Mouse (Mus musculus) ES-E14 (cell line): Measurements from ENCODE around the gene Gna15.

Experiments used
- CHD2 ChIP-seq: IDR thresholded peaks from 2 replicates; pipeline ENCODE4 v1.6.1; 2014; ENCODE audit warnings: mild to moderate bottlenecking, low read depth, low read length, inconsistent platforms
- HCFC1 ChIP-seq: IDR thresholded peaks from 2 replicates; pipeline ENCODE4 v1.6.1; 2012; ENCODE audit warnings: low read length, inconsistent platforms, borderline replicate concordance; ENCODE audit not compliant: insufficient read depth
- MAFK ChIP-seq: IDR thresholded peaks from 2 replicates; pipeline ENCODE4 v1.6.1; 2014; ENCODE audit warnings: mild to moderate bottlenecking, low read depth, low read length, inconsistent platforms; ENCODE audit not compliant: insufficient read depth
- ZC3H11A ChIP-seq: IDR thresholded peaks from 2 replicates; pipeline ENCODE4 v1.6.1; 2012; ENCODE audit warnings: low read depth, mild to moderate bottlenecking, inconsistent platforms, low read length, borderline replicate concordance

DNA sequence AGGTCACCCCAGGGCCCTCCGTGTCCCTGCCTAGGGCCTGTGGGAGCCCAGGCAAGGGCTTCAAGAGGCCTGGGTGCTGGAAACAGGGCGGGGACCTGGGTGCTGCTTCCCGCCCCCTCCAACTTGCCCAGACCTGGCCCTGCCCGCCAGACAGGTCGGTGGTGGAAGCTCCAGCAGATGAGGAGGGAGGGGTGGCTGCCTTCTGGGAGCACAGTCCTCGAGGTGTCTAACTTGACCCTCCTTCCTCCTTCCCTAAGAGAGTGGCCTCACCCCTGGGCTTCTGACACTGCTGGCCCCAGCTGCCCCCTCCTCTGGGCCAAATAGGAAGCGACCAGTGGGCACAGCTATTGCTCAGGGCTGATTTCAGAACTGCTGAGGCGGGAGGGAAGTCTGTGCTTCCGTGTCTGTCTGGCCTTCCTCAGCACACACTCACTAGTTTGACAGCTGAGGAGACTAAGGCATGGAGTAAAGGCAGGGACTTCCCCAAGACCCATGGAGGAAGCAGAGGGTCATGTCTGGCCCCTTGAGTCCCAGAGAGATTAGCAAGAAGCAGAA lies at the start of gene Gna15:
- no peak for TF ChIP-seq MAFK
- no peak for TF ChIP-seq CHD2
- no peak for TF ChIP-seq HCFC1
- no peak for TF ChIP-seq ZC3H11A
